Mouse (Mus musculus) heart, embryonic 10.5 days (tissue): ENCODE measurements around the gene Ddx41. TPM values are rescaled to one million over a fixed set of nuclear protein-coding genes. Genes with fewer than 3 reads are reported as not detected.

ENCODE experiments used
- microRNA-seq: library from miRNA; unstranded; fragments of <30 nt; microRNA quantifications from one replicate; pipeline ENCODE4, GENCODE M21; 2017
- polyA plus RNA-seq: library from polyadenylated mRNA; unstranded; fragments of >200 nt; fragmentation: Nextera tagmentation; extraction: Ambion mirVana; gene quantifications from 2 replicates; pipeline ENCODE4 v1.2.1, GENCODE M21; 2016

The Ddx41 gene
- polyA plus RNA-seq, 1 experiment from 2014 or later: 64.1 TPM

Small RNA genes lying within 50 kb of the gene (microRNA-seq; reads per million reads assigned to microRNA genes)
- 11.4 reads per million, percentile 26 among the genes with 10 or more reads in this experiment for gene Mir6945

Other genes starting within 250 kb of the Ddx41 start
- gene Prelid1, start 216.2 kb downstream of the Ddx41 start, polyA plus RNA-seq: 478 and 538 TPM in 2 replicates
- 57.4 and 76.2 TPM in 2 replicates for gene Rab24, start 214.7 kb downstream of the Ddx41 start, polyA plus RNA-seq
- 14.3 and 15.0 TPM in 2 replicates for gene Mxd3, start 206.8 kb downstream of the Ddx41 start, polyA plus RNA-seq
- gene Lman2, start 173.9 kb downstream of the Ddx41 start, polyA plus RNA-seq: 114 and 117 TPM in 2 replicates
- 0.18 and 0.68 TPM in 2 replicates for gene Rgs14, start 166.9 kb downstream of the Ddx41 start, polyA plus RNA-seq
- not detected in 2 replicates for gene Slc34a1, start 138.5 kb downstream of the Ddx41 start, polyA plus RNA-seq
- not detected in 2 replicates for gene Pfn3, start 121.4 kb downstream of the Ddx41 start, polyA plus RNA-seq
- gene F12, start 109.9 kb downstream of the Ddx41 start, polyA plus RNA-seq: 0.21 and 8.5 TPM in 2 replicates
- 29.5 and 44.2 TPM in 2 replicates for gene Grk6, start 91.6 kb downstream of the Ddx41 start, polyA plus RNA-seq
- 0.17 and 0.21 TPM in 2 replicates for gene Prr7, start 72.4 kb downstream of the Ddx41 start, polyA plus RNA-seq
- gene Dbn1, start 48.5 kb downstream of the Ddx41 start, polyA plus RNA-seq: 101 and 166 TPM in 2 replicates
- gene Pdlim7, start 23.0 kb downstream of the Ddx41 start, polyA plus RNA-seq: 397 and 462 TPM in 2 replicates
- gene Dok3, start 7.4 kb downstream of the Ddx41 start, polyA plus RNA-seq: 0.57 and 2.4 TPM in 2 replicates
- gene Fam193b, start 34.5 kb upstream of the Ddx41 start, polyA plus RNA-seq: 25.9 and 44.0 TPM in 2 replicates
- 129 and 173 TPM in 2 replicates for gene Tmed9, start 37.1 kb upstream of the Ddx41 start, polyA plus RNA-seq
- 23.9 and 27.6 TPM in 2 replicates for gene B4galt7, start 63.2 kb upstream of the Ddx41 start, polyA plus RNA-seq
- 31.3 and 41.8 TPM in 2 replicates for gene Caml, start 86.3 kb upstream of the Ddx41 start, polyA plus RNA-seq
- gene Ddx46, start 98.4 kb upstream of the Ddx41 start, polyA plus RNA-seq: 26.8 and 36.4 TPM in 2 replicates
- gene B230219D22Rik, start 156.5 kb upstream of the Ddx41 start, polyA plus RNA-seq: 61.1 and 61.3 TPM in 2 replicates
- gene Txndc15, start 178.0 kb upstream of the Ddx41 start, polyA plus RNA-seq: 61.3 and 69.5 TPM in 2 replicates
- 52.3 and 54.2 TPM in 2 replicates for gene Pcbd2, start 190.7 kb upstream of the Ddx41 start, polyA plus RNA-seq
- 0.10 TPM in 1 of 2 replicates, not detected in the other for gene Catsper3, start 247.9 kb upstream of the Ddx41 start, polyA plus RNA-seq